Mouse (Mus musculus) ovary, postnatal 10 days (tissue): ENCODE measurements around the gene Atp1a1.
A peak's percentile ranks its signal among the peaks of the same experiment; 100 is the strongest.

ENCODE experiments used
- DNase-seq: peaks from one replicate; pipeline ENCODE4 v3.0.0; 2022; ENCODE audit warnings: low spot score

Atp1a1 gene

GRCm38 (mm10) chr3:101611813-101612491 lies 7.5 kb upstream of the Atp1a1 start:
- no peak for DNase-seq

- no peak for DNase-seq
Observed at GRCm38 (mm10) chr3:101611012-101611812, 6.7 kb upstream of the Atp1a1 start.

GRCm38 (mm10) chr3:101609302-101609701 lies 4.8 kb upstream of the Atp1a1 start:
- no peak for DNase-seq

- no peak for DNase-seq
Observed at GRCm38 (mm10) chr3:101606861-101607455, 2.5 kb upstream of the Atp1a1 start.

GRCm38 (mm10) chr3:101605721-101606120 lies 1.2 kb upstream of the Atp1a1 start:
- DNase-seq, result no peak

GRCm38 (mm10) chr3:101605291-101605690 lies 807 bp upstream of the Atp1a1 start:
- no peak for DNase-seq

GRCm38 (mm10) chr3:101603661-101604549 lies 579 bp downstream of the Atp1a1 start:
- DNase-seq, result peak; percentile 62

GRCm38 (mm10) chr3:101603194-101603593 lies 1.3 kb downstream of the Atp1a1 start:
- no peak for DNase-seq

GRCm38 (mm10) chr3:101602511-101603055 lies 1.9 kb downstream of the Atp1a1 start:
- DNase-seq, result no peak

- DNase-seq, result no peak
Observed at GRCm38 (mm10) chr3:101601687-101602086, 2.8 kb downstream of the Atp1a1 start.

- no peak for DNase-seq
Observed at GRCm38 (mm10) chr3:101601003-101601525, 3.4 kb downstream of the Atp1a1 start.

- no peak for DNase-seq
Observed at GRCm38 (mm10) chr3:101599920-101600741, 4.4 kb downstream of the Atp1a1 start.

GRCm38 (mm10) chr3:101599191-101599919 lies 5.1 kb downstream of the Atp1a1 start:
- DNase-seq, result no peak

GRCm38 (mm10) chr3:101598231-101598905 lies 6.1 kb downstream of the Atp1a1 start:
- no peak for DNase-seq

GRCm38 (mm10) chr3:101597317-101598096 lies 7.0 kb downstream of the Atp1a1 start:
- no peak for DNase-seq

- no peak for DNase-seq
Observed at GRCm38 (mm10) chr3:101596686-101597085, 7.8 kb downstream of the Atp1a1 start.

GRCm38 (mm10) chr3:101595866-101596630 lies 8.4 kb downstream of the Atp1a1 start:
- DNase-seq, result no peak

- no peak for DNase-seq
Observed at GRCm38 (mm10) chr3:101594982-101595381, 9.5 kb downstream of the Atp1a1 start.
